In genomic region chr11:62127692-62128091, GRCm38 (mm10) we compare ENCODE assay signal across 9 mouse cellular contexts.
DNase-seq lines count a peak whose midpoint lies in the region; ATAC-seq lines count a peak whose summit lies in the region.
"Had no signal": no experiment of that assay in that cellular context is flagged by ENCODE, and none has a peak within 500 bp of the region (broad histone marks: within the 10 kb centered on the region; RNA-seq: fewer than 3 reads in every experiment).

No protein-coding gene starts in this region.

- WGBS in neural tube, embryonic 15.5 days: 33% methylated on average over 3 of the region's 3 CpGs

- intact Hi-C loops in left cerebral cortex, postnatal 4 days (cut with DNase I): loop anchor here (1.0 to 5.0 kb wide), 2 partner anchors 151 to 175 kb away; no protein-coding TSS in a partner anchor

- H3K4me2 ChIP-seq in neural tube, embryonic 15.5 days: no peak overlapping the region

- H3K27me3 ChIP-seq in neural tube, embryonic 15.5 days (replicated peaks): no peaks in the 10 kb centered on the region

- ATAC-seq in neural tube, embryonic 15.5 days (ENCODE audit: low FRiP score): no peak
- ATAC-seq in neutrophil, adult 5-6 weeks (ENCODE audit: extremely low read depth, insufficient number of reproducible peaks, low FRiP score, poor library complexity, severe bottlenecking): peak; percentile 73; the same call in 1 of the 2 replicates

- peaks cover 5% of the 10 kb centered on the region; the same call in 1 of the 2 replicates for H3K4me1 ChIP-seq in neural tube, embryonic 15.5 days

- DNase-seq in neural tube, embryonic 10.5 days (ENCODE audit: extremely low spot score, low spot score): peak; percentile 88
- peak; percentile 83 for DNase-seq in cerebellum, adult 8-10 months
- peak; percentile 57 to 83 for DNase-seq in frontal cortex, postnatal 14 days (ENCODE audit: low spot score in 2 of 2)
- peak; percentile 89 for DNase-seq in kidney, adult 18-20 months
- peak; percentile 86 for DNase-seq in left cerebral cortex, postnatal 4 days
- DNase-seq in testis, postnatal 14 days (ENCODE audit: low spot score): peak; percentile 66

- peaks cover 2% of the 10 kb centered on the region; the same call in 1 of the 2 replicates for H3K36me3 ChIP-seq in neural tube, embryonic 15.5 days

- H3K4me3 ChIP-seq in neural tube, embryonic 15.5 days (replicated peaks): no peak overlapping the region
- H3K4me3 ChIP-seq: erythroblast, embryonic 14.5 days had no signal

- no peak overlapping the region for H3K27ac ChIP-seq in neural tube, embryonic 15.5 days (replicated peaks)

- no peaks in the 10 kb centered on the region for H3K9me3 ChIP-seq in neural tube, embryonic 15.5 days (replicated peaks)

- no peak overlapping the region for H3K9ac ChIP-seq in neural tube, embryonic 15.5 days (replicated peaks)
